Mouse (Mus musculus) gastrocnemius, postnatal 36 days (tissue): ENCODE data around the gene Etv4. TPM values are rescaled to one million over a fixed set of nuclear protein-coding genes. Genes with fewer than 3 reads are reported as not detected.

Source experiments
- DNase-seq, 2 experiments: peaks; one replicate each; pipeline ENCODE4 v3.0.0; 2022
- intact Hi-C: fragments of 180-260 bp; cut with DNase I; formaldehyde crosslinking; loops from one replicate; pipeline ENCODE4 v1.15.1; 2025
- total RNA-seq, 2 experiments: library from RNA; stranded (reverse); gene quantifications; 2 replicates each; pipeline ENCODE4 v1.2.3; 2021

Gene Etv4
- total RNA-seq, 2 experiments from 2014 or later, result 4.9 to 5.1 TPM

DNA sequence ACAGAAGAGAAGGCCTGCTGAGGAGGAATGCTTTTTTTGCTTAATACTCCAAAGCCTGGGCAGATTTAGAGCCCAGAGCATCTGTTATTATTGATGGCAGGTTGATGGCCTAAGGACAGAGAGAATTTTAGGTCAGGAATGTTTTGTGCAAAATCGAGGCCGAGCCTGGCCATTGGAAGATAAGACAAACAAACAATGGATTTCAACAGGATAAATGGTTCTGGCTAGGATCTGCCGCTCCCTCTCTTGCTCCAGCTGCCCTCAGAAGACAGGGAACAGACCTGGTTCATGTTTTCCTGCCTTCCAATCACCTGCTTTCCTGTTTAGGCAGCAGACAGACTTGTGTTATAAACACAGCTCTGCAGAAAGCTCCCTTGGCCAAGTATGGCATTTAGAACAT, 55.9 kb downstream of the Etv4 start:
- intact Hi-C loops, result no loop called here
- DNase-seq, result no peak

DNA sequence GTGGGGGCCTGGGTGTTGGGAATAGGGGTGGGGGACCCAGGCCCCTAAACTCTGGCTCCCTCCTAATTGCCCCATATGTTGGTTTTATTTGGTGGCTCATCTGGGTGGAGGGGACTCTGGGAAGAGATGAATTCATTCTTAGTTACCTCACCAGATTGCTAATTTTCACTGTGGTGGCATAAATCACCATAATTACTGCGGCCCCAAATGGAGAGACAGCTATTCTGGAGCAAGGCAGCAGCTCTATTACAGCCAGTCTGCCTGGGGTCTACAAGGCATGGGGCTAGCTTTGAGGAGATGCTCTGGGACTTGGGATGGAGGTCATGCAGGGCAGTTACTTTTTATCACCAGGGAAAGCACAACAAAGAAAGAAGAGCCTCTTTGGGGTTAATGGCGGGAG, 58.4 kb downstream of the Etv4 start:
- DNase-seq, result no peak
- intact Hi-C loops, result no loop called here

DNA sequence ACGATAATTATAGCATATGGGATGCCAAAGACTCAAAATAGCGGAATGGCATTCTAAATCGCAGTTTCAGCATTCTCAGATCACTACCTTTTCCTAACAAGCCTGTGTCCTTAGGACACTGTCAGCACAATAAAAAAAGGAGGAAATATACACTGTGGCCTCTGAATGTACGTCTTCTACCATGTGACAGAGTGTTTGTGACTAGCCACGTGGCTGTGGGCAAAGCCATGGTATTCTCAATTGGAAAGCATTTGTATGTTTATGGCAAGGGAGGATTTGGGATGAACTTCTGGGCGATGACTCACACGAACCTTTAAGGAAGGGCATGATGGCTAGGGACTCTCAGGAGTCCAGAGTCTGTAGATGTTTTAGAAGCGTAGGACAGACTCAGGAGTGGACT, 60.1 kb downstream of the Etv4 start:
- intact Hi-C loops, result no loop called here
- no peak for DNase-seq

DNA sequence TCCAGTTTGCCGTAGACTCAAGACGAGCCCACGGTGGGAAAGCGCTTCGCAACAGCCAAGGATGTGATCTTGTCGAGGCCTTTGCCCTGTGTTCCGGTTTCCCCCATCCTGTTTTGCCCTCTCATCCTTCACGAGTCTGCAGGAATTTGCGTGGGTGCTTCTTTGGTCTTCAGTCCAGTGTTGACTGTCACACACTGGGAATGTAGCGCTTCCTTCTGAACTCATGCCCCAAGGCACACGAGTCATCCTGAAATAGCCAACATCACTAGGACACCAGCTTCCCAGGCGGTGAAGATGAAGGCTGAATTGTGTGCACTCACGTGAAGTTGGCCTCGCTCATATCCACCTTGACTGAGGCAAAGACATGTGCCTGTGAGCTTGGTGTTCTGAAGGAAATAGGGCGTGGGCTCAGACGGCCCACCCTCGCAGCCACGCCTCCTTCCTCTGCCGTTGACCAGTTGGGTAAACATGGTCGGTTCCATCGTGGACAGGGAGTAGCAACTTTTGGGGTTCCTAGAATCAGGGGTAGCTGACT, 65.1 kb downstream of the Etv4 start:
- DNase-seq, result no peak
- intact Hi-C loops, result loop anchor here (5.0 kb wide), 1 partner anchor 48 kb away; no protein-coding TSS in a partner anchor

Other genes starting within 250 kb of the Etv4 start
- under 1 TPM; 0.31 to 0.57 TPM for gene Brca1, start 233.4 kb downstream of the Etv4 start, total RNA-seq
- 10 to 100 TPM; 54.0 to 61.6 TPM for gene Nbr1, start 233.2 kb downstream of the Etv4 start, total RNA-seq
- 1 to 10 TPM in 1 of 2 experiments, under 1 TPM in 1; 0.96 to 1.8 TPM for gene Tmem106a, start 203.1 kb downstream of the Etv4 start, total RNA-seq
- not detected for gene Gm11634, start 186.1 kb downstream of the Etv4 start, total RNA-seq
- 10 to 100 TPM; 22.4 to 24.3 TPM for gene Rdm1, start 158.2 kb downstream of the Etv4 start, total RNA-seq
- 1 to 10 TPM; 4.7 to 9.3 TPM for gene Arl4d, start 119.8 kb downstream of the Etv4 start, total RNA-seq
- gene Dhx8, start 52.5 kb downstream of the Etv4 start, total RNA-seq, result 10 to 100 TPM; 11.9 to 13.1 TPM
- gene Meox1, start 109.0 kb upstream of the Etv4 start, total RNA-seq, result 1 to 10 TPM; 3.1 to 3.5 TPM
- gene Sost, start 181.6 kb upstream of the Etv4 start, total RNA-seq, result not detected
- not detected for gene Cfap97d1, start 198.9 kb upstream of the Etv4 start, total RNA-seq
- 100 to 1,000 TPM; 126 to 167 TPM for gene Dusp3, start 201.6 kb upstream of the Etv4 start, total RNA-seq
- gene Mpp3, start 243.1 kb upstream of the Etv4 start, total RNA-seq, result 10 to 100 TPM; 26.4 to 33.6 TPM